Mouse (Mus musculus) C2C12 (cell line): ENCODE results near the gene BC051665.

Experiments used
- CTCF ChIP-seq: IDR thresholded peaks from one replicate; pipeline ENCODE4 v1.5.1; 2011; ENCODE audit not compliant: control insufficient read depth, insufficient read depth, insufficient read length
- MAX ChIP-seq: IDR thresholded peaks from one replicate; pipeline ENCODE4 v1.6.1; 2011; ENCODE audit warnings: mild to moderate bottlenecking, control low read depth
- MYOD1 ChIP-seq: IDR thresholded peaks from one replicate; pipeline ENCODE4 v1.6.1; 2011; ENCODE audit warnings: low read depth; ENCODE audit not compliant: control insufficient read depth, insufficient read length
- MYOG ChIP-seq: IDR thresholded peaks from one replicate; pipeline ENCODE4 v1.6.1; 2011; ENCODE audit not compliant: control insufficient read depth, insufficient read length; ENCODE audit errors: extremely low read depth
- USF1 ChIP-seq: IDR thresholded peaks from one replicate; pipeline ENCODE4 v1.6.1; 2011; ENCODE audit warnings: low read depth, mild to moderate bottlenecking, control low read depth, moderate library complexity

DNA sequence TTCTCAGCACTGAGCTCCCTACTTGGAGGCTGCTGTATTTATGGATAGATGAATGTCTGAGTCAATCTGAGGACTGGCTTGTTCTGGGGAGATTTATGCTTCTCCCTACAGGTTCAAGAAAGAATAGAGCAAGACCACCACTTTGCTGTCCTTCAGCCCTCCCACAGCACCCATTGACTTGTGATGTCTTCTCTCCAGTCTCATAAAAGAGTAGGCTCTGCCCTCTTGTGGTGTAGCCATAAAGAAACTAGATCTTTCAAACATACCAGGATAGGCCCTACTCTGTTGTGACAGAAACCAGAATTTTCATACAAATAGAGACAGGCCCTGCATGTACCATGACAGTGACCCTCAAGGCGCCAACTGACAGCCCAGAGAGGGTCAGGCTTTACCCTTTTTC lies 39.0 kb downstream of the BC051665 start:
- TF ChIP-seq CTCF (no peak), MAX (no peak), MYOD1 (no peak), MYOG (no peak), USF1 (no peak)
